Mouse (Mus musculus) heart, embryonic 16.5 days (tissue): Measurements from ENCODE around the gene Il16. TPM values are rescaled to one million over a fixed set of nuclear protein-coding genes. Genes with fewer than 3 reads are reported as not detected.

Experiments
- ATAC-seq: fragments of 200-750 bp; cut with Nextera tagmentation; replicated peaks from 2 replicates; pipeline ENCODE4 v1.8.0; 2017; ENCODE audit warnings: moderate number of reproducible peaks; ENCODE audit not compliant: insufficient read depth, low FRiP score; ENCODE audit errors: extremely low read depth
- H3K27ac ChIP-seq: fragments of 300-500 bp; sonication (generic); 2 replicates; pipeline ENCODE4 v1.5.1; 2014; ENCODE audit warnings: mild to moderate bottlenecking, low read length, control low read depth, moderate library complexity
- H3K27me3 ChIP-seq: fragments of 300-500 bp; sonication (generic); 2 replicates; pipeline ENCODE4 v1.6.1; 2014; ENCODE audit warnings: low read length, mixed read lengths; ENCODE audit not compliant: control insufficient read depth, insufficient read depth
- H3K36me3 ChIP-seq: fragments of 300-500 bp; sonication (generic); 2 replicates; pipeline ENCODE4 v1.6.1; 2014; ENCODE audit not compliant: control insufficient read depth, insufficient read depth
- H3K4me1 ChIP-seq: fragments of 300-500 bp; sonication (generic); 2 replicates; pipeline ENCODE4 v1.6.1; 2014; ENCODE audit warnings: low read length, mixed read lengths; ENCODE audit not compliant: control insufficient read depth, insufficient read depth
- H3K4me2 ChIP-seq: fragments of 300-500 bp; sonication (generic); 2 replicates; pipeline ENCODE4 v1.6.1; 2014; ENCODE audit warnings: low read depth, mild to moderate bottlenecking, control low read depth, low read length
- H3K4me3 ChIP-seq: fragments of 300-500 bp; sonication (generic); 2 replicates; pipeline ENCODE4 v1.5.1; 2014; ENCODE audit warnings: mild to moderate bottlenecking, control low read depth, low read length
- H3K9ac ChIP-seq: fragments of 300-500 bp; sonication (generic); 2 replicates; pipeline ENCODE4 v1.6.1; 2014; ENCODE audit warnings: low read length, control low read depth
- H3K9me3 ChIP-seq: fragments of 300-500 bp; sonication (generic); replicated peaks from 2 replicates; pipeline ENCODE4 v1.6.1; 2016; ENCODE audit warnings: low read length; ENCODE audit not compliant: control insufficient read depth
- WGBS: fragments of 180-500 bp; shearing (Covaris S2); extraction: QIAGEN DNeasy Blood & Tissue Kit; methylation state at CpG from one replicate; pipeline ENCODE4 v1.1.7; 2014; 5-methylcytosine and 5-hydroxymethylcytosine counted together
- polyA plus RNA-seq: library from polyadenylated mRNA; unstranded; fragments of >200 nt; fragmentation: Nextera tagmentation; extraction: Ambion mirVana; gene quantifications from 2 replicates; pipeline ENCODE4 v1.2.1, GENCODE M21; 2015

Gene Il16
- 7.1 and 12.0 TPM in 2 replicates for polyA plus RNA-seq

DNA sequence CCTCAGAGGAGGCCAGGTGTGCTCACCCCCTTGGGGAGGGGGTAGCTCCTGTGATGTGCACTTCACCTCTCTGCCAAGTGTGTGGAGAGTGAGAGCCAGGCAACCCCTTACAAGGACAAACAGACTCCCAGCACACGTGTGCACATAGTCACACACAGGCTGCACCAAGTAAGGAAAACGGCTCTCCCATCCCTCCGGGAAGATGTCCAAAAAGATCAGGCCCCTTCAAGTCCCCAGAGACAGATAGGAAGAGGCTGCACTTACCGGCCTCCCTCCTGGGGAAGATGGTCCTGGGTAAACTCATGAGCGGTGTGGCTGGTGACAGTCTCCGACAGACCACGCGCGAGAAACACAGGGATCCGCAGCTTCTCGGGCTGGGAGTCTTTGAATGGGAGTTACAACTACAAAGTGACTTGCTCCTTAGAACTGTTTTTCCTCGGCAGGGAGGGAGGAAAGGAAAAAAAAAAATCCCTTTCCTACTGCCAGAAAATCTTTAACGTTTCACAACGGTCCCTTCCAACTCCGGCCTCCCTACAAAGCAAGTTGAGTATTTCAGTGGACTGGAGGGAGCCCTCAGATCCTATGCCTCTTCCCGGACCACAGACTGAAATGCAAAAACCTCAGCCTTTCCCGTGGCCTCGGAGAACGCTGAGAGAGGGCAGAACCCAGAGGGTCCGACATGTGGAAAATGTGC is at the start of gene Il16:
Gene Il16 (minus strand): TSS at position 314 of the 694 bp plus-strand sequence.
- no peaks in the 10 kb centered on the region for H3K27me3 ChIP-seq
- H3K4me1 ChIP-seq = peaks cover 7% of the 10 kb centered on the region
- peak within 1 kb of the TSS; percentile 37 for H3K4me3 ChIP-seq
- H3K9me3 ChIP-seq = no peaks in the 10 kb centered on the region
- H3K36me3 ChIP-seq = no peaks in the 10 kb centered on the region
- peak within 1 kb of the TSS; percentile 65 for H3K4me2 ChIP-seq
- peak within 1 kb of the TSS; percentile 52 for H3K9ac ChIP-seq
- WGBS = 20% methylated on average over 20 of the region's 20 CpGs
- ATAC-seq = peak; percentile 63; the same call in 1 of the 2 replicates
- peak within 1 kb of the TSS; percentile 57 for H3K27ac ChIP-seq

DNA sequence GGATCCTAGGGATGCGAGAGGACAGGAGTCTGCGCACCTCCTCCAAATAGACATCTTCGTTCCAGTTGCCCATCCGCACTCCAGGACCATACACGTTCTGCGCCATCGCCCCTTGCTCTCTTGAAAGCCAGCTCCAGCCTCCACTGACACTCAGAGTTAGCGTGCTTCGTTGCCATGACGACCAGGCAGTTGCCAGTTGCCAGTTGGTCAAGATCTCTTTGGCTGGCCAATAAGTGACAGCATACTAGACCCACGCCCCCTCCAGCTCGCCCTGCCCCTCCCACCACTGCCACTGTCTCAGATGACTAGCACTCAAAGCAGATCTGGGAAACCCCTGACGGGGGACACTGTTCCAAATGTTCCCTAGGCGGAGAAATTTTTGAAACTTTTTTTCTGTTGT is 49.2 kb upstream of the Il16 start, which contains the start of gene Cfap161:
Gene Cfap161 (minus strand): TSS at position 176 of the 400 bp plus-strand sequence.
- no peak within 1 kb of the TSS for H3K9ac ChIP-seq
- ATAC-seq = peak; percentile 32
- no peak within 1 kb of the TSS for H3K27ac ChIP-seq
- H3K4me3 ChIP-seq = no peak within 1 kb of the TSS
- WGBS = 7% methylated on average over 14 of the region's 14 CpGs
- H3K4me1 ChIP-seq = peaks cover 9% of the 10 kb centered on the region
- H3K36me3 ChIP-seq = no peaks in the 10 kb centered on the region
- no peaks in the 10 kb centered on the region for H3K9me3 ChIP-seq
- H3K4me2 ChIP-seq = peak within 1 kb of the TSS; percentile 31; the same call in 1 of the 2 replicates
- H3K27me3 ChIP-seq = no peaks in the 10 kb centered on the region

DNA sequence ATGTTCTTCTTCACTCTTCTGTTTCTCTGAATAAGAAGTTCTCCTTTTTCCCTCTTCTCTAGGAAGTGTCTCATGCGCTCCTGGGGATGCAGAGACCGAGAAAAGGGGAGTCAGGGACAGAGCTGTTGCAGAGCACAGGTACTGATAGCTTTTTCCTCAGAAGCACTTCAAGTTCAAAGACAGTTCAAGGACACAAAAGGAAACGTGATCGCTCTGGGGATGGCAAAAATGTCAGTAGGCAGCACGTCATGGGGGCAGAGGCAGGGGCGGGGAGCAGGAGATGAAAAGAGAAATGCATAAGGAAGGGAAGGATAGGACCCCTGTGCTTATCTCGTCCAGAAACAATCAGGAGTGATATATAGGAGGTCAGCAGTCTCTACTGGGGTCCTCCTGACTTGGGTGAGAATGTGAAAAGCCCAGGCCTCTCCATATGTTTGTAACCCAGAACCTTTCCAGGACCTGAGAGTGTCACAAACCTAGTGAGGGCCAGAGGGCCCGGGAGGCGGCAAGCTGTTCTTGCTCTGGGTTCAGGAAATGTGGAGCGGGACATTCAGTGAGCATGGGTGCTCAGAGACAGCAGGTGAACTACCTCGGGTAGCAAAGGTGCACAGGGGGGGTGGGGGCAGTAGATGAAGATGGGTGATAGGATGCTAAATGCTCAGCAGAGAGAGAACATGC is 48.6 kb upstream of the Il16 start:
- WGBS = 27% methylated on average over 11 of the region's 11 CpGs
- no peaks in the 10 kb centered on the region for H3K36me3 ChIP-seq
- no peaks in the 10 kb centered on the region for H3K27me3 ChIP-seq
- no peak overlapping the region for H3K27ac ChIP-seq
- no peak for ATAC-seq
- no peak overlapping the region for H3K9ac ChIP-seq
- peak overlapping the region; percentile 31; the same call in 1 of the 2 replicates for H3K4me2 ChIP-seq
- H3K4me1 ChIP-seq = peaks cover 9% of the 10 kb centered on the region
- no peaks in the 10 kb centered on the region for H3K9me3 ChIP-seq
- H3K4me3 ChIP-seq = no peak overlapping the region

DNA sequence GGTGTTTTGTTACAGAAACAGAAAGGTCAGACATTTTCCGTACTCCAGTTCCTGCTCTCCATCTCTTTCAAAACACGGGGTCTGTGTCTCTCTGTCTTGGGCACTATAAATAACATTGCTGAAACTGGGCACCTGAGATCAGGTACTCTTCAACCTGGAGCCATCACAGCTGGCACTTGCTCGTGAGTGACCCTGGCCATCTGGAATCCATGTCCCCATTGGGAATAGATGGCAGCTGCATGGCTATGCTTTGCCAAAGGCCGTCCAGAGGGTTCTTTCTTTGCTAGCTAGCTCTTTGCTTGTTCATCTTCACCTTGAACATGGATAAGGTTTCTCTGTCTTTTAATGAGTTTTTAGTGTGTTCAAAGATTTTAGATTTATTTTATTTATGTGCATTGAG is 35.4 kb upstream of the Il16 start:
- no peaks in the 10 kb centered on the region for H3K27me3 ChIP-seq
- no peak overlapping the region for H3K4me2 ChIP-seq
- no peak overlapping the region for H3K9ac ChIP-seq
- H3K4me3 ChIP-seq = no peak overlapping the region
- WGBS = 83% methylated on average over 4 of the region's 4 CpGs
- ATAC-seq = no peak
- no peaks in the 10 kb centered on the region for H3K9me3 ChIP-seq
- H3K4me1 ChIP-seq = no peaks in the 10 kb centered on the region
- H3K36me3 ChIP-seq = no peaks in the 10 kb centered on the region
- H3K27ac ChIP-seq = no peak overlapping the region

DNA sequence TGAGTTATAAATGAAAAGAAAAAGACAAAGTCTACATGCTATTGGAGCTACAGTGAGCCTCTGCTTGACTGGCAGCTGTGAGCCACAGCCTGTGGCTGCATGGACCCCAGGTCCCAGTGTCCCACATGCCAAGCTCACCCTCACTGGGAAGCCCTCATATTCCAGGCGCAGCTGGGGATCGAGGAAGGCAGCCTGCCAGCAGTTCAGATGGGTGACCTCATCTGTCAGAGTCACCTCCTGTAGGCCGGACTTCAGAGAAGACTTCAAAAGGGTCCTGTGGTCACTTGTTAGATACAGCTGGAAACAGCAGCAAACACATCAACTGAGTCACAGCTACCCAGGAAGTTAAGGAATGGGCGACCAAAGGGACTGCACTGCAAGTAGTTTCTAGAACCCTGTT is 34.5 kb upstream of the Il16 start:
- Histone ChIP-seq H3K4me1 (no peaks in the 10 kb centered on the region), H3K27ac (no peak overlapping the region), H3K27me3 (no peaks in the 10 kb centered on the region), H3K36me3 (no peaks in the 10 kb centered on the region), H3K4me2 (no peak overlapping the region), H3K9ac (no peak overlapping the region), H3K9me3 (no peaks in the 10 kb centered on the region), H3K4me3 (no peak overlapping the region)
- 36% methylated on average over 4 of the region's 4 CpGs for WGBS
- ATAC-seq = no peak

DNA sequence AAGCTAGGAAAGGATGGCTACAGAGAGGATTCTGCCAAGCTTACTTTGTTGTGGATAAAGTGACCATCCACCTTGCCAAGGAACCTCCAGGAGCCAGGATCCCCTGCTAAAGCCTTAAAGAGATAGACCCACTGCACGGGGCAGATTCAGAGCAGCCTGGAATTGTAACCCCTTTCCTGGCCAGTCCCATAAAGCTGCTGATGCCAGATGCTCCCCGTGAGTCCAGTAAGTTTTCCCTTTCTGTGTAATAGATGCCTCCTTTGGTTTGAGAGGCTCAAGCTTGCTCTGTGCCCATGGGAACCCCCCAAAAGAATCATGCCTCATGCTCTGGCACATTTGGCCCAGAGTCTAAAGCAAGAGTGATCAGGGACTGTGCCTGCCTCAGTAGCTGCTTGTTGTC is 33.5 kb upstream of the Il16 start:
- no peak for ATAC-seq
- H3K9ac ChIP-seq = no peak overlapping the region
- H3K4me2 ChIP-seq = no peak overlapping the region
- 70% methylated on average over 2 of the region's 2 CpGs for WGBS
- no peaks in the 10 kb centered on the region for H3K27me3 ChIP-seq
- H3K36me3 ChIP-seq = no peaks in the 10 kb centered on the region
- H3K27ac ChIP-seq = no peak overlapping the region
- no peaks in the 10 kb centered on the region for H3K4me1 ChIP-seq
- no peaks in the 10 kb centered on the region for H3K9me3 ChIP-seq
- no peak overlapping the region for H3K4me3 ChIP-seq

DNA sequence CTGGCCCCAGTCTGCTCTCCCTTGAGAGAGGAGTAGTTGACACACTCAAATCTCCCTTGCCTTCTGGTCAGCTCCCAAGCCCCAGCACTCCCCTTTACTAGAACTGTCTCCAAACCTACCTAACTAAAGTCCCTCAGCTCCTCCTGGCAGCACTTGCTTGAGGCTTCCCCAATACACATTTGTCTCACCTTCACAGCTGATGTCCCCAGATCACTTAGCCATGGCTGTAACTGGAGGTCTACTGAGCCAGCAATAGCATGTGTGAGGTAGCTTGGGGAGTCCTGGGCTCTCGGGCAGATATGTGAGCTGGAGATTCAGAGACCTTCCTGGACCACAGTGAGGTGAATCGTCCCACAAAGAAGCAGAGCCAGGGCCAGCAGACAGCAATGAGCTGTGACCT is 33.0 kb upstream of the Il16 start:
- H3K9ac ChIP-seq = no peak overlapping the region
- no peaks in the 10 kb centered on the region for H3K4me1 ChIP-seq
- no peaks in the 10 kb centered on the region for H3K27me3 ChIP-seq
- H3K36me3 ChIP-seq = no peaks in the 10 kb centered on the region
- no peak overlapping the region for H3K27ac ChIP-seq
- no peaks in the 10 kb centered on the region for H3K9me3 ChIP-seq
- 73% methylated on average over 2 of the region's 2 CpGs for WGBS
- no peak for ATAC-seq
- H3K4me3 ChIP-seq = no peak overlapping the region
- no peak overlapping the region for H3K4me2 ChIP-seq

DNA sequence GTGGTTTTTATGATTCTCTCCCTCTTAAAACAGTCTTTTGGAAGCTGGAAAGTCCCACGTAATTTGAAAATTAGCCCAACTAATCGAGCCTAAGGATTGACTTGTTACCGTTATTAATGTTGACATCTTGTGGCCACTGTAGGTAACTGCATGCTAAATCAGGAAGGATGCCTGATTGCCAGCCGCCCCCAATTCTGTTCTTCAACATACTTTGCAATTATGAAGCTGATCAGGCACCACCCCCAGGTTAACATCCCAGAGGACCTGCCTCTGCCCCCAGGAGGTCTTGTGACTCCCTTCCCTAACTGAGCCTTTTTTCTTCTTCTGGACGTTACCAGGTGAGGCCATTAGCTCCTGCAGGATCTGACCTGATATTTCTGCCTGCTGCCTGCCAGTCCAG is 29.2 kb upstream of the Il16 start:
- no peaks in the 10 kb centered on the region for H3K36me3 ChIP-seq
- H3K4me1 ChIP-seq = no peaks in the 10 kb centered on the region
- no peak overlapping the region for H3K9ac ChIP-seq
- no peak overlapping the region for H3K27ac ChIP-seq
- H3K27me3 ChIP-seq = no peaks in the 10 kb centered on the region
- no peak overlapping the region for H3K4me2 ChIP-seq
- no peaks in the 10 kb centered on the region for H3K9me3 ChIP-seq
- no peak overlapping the region for H3K4me3 ChIP-seq
- no peak for ATAC-seq
- 24% methylated on average over 5 of the region's 5 CpGs for WGBS

DNA sequence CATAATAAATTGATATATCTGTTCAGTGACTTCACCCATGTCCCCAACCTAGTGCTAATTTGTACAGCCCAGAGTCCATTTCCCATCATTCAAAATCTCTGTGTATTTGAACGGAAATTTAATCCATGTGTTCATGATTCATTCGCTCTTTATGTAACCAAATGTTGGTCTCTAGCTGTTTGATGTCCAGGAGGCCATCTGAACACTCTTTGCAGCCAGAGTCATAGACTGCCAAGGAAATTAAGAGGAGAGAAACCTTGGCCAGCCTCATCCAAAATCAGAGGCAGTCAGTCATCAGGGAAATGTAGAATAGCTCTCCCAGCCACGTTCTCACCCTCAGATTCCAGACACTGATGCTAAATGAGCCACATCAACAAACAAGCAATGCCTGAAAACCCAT is 18.1 kb upstream of the Il16 start:
- H3K4me3 ChIP-seq = no peak overlapping the region
- no peaks in the 10 kb centered on the region for H3K36me3 ChIP-seq
- no peak overlapping the region for H3K27ac ChIP-seq
- H3K4me2 ChIP-seq = no peak overlapping the region
- H3K9me3 ChIP-seq = no peaks in the 10 kb centered on the region
- H3K9ac ChIP-seq = no peak overlapping the region
- H3K27me3 ChIP-seq = no peaks in the 10 kb centered on the region
- 60% methylated on average over 3 of the region's 3 CpGs for WGBS
- no peaks in the 10 kb centered on the region for H3K4me1 ChIP-seq
- ATAC-seq = no peak
